Mouse (Mus musculus): ENCODE data around the gene Gm3033.
"Not testable (repeated sequence)": the region's sequence is repeated elsewhere in the genome, so short reads cannot be mapped to it uniquely, and the experiment has no call there.

Gm3033 gene

DNA sequence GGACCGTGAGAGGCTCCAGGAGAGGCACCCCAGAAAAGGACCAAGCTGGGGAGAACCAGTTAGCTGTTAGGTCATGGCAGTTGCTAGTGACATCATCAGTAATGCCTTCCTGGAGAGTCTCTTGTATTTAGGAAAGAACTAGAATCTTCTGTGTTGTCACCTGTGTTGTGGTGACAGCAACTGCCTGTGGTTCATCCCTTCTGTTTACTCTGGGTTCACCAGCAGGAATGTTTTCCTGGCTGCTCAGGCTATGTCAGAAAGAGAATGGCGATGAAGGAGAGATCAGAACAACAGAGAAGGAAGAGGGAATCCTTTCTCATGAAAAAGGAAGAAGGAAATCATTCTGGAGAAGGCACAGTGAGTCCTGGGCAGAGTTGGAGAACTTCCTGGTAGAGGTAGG lies at the start of gene Gm3033:
Gene Gm3033, plus strand, starts transcription at position 301 of the 400 bp plus-strand sequence.
- not testable (repeated sequence) for DNase-seq (ENCODE audit: low spot score)

DNA sequence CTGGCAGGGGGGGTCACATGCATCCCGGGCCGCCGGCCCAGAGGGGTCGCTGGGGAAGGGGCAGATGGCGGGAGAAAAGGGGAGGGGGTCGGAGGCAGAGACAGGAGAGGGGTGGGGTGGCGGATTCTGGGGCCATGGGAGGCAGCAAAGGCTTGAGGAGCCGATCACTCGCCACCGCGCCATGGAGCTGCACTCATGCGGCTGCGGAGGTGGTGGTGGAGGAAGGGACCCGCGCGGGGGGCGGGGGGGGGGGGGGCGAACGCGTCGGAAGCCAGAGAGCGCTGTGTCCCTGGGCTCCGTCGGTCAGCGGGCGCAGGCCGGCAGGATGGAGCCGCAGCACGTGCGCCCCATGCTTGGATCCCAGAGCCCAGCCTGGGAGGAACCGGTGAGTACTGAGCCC lies 36.3 kb upstream of the Gm3033 start, which contains the start of gene Gm3002:
Gene Gm3002, plus strand, starts transcription at position 301 of the 400 bp plus-strand sequence.
- not testable (repeated sequence) for DNase-seq (ENCODE audit: low spot score)

DNA sequence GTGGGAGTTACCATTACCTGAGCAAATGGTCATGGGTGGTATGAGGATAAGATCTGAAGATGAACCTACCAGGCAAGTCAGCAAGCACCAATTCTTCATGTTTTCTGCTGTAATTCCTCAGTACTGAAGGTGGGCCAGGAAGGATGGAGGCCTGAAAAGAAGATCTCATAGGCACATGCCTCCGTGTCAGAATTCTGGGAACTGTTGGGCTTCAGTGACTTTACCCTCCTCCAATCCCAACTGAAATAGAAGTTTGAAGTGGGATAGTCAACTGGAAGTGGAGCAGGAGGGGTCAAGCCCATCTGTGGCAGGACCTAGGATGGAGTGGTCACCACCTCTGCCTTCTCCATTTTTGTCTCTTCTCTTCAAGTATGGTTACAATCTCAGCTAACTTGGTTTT lies 37.8 kb downstream of the Gm3033 start, which contains the start of gene Gm2916:
Gene Gm2916, plus strand, starts transcription at position 301 of the 400 bp plus-strand sequence.
- DNase-seq (ENCODE audit: low spot score), result not testable (repeated sequence)

Measured in retina, embryonic 14.5 days (tissue).